Mouse (Mus musculus) thymus, postnatal 4 days (tissue): ENCODE results near the gene Usp53.
"Not testable (repeated sequence)": the region's sequence is repeated elsewhere in the genome, so short reads cannot be mapped to it uniquely, and the experiment has no call there.

Experiments
- DNase-seq: peaks from one replicate; pipeline ENCODE4 v3.0.0; 2021

The Usp53 gene

GRCm38 (mm10) chr3:122939215-122939614 is 45.1 kb downstream of the Usp53 start:
- DNase-seq: peak; percentile 51

- not testable (repeated sequence) for DNase-seq
Observed at GRCm38 (mm10) chr3:122937176-122937575, 47.1 kb downstream of the Usp53 start.

- no peak for DNase-seq
Observed at GRCm38 (mm10) chr3:122932466-122932865, 51.8 kb downstream of the Usp53 start.

- DNase-seq: no peak
Observed at GRCm38 (mm10) chr3:122929723-122930122, 54.6 kb downstream of the Usp53 start.

GRCm38 (mm10) chr3:122924009-122924914 is 60.0 kb downstream of the Usp53 start, which contains the start of gene 1810037I17Rik:
1810037I17Rik (plus strand) TSS chr3:122924203.
- peak; percentile 98 for DNase-seq

GRCm38 (mm10) chr3:122923147-122923546 is 61.2 kb downstream of the Usp53 start:
- DNase-seq: no peak

GRCm38 (mm10) chr3:122921676-122922527 is 62.4 kb downstream of the Usp53 start:
- no peak for DNase-seq

- DNase-seq: no peak
Observed at GRCm38 (mm10) chr3:122920572-122921435, 63.5 kb downstream of the Usp53 start.

GRCm38 (mm10) chr3:122919260-122919659 is 65.0 kb downstream of the Usp53 start, which contains the start of gene Gm10959:
Gm10959 (minus strand) TSS chr3:122919360.
- DNase-seq: no peak

GRCm38 (mm10) chr3:122918672-122919071 is 65.6 kb downstream of the Usp53 start:
- no peak for DNase-seq

- DNase-seq: no peak
Observed at GRCm38 (mm10) chr3:122916191-122916680, 68.1 kb downstream of the Usp53 start.

GRCm38 (mm10) chr3:122915493-122915892 is 68.8 kb downstream of the Usp53 start:
- DNase-seq: no peak

- no peak for DNase-seq
Observed at GRCm38 (mm10) chr3:122907841-122908240, 76.5 kb downstream of the Usp53 start.

GRCm38 (mm10) chr3:122903746-122904433 is 80.4 kb downstream of the Usp53 start:
- peak; percentile 38 for DNase-seq

- DNase-seq: no peak
Observed at GRCm38 (mm10) chr3:122898254-122898653, 86.1 kb downstream of the Usp53 start.

- no peak for DNase-seq
Observed at GRCm38 (mm10) chr3:122895189-122895731, 89.0 kb downstream of the Usp53 start.

GRCm38 (mm10) chr3:122894772-122895171 is 89.5 kb downstream of the Usp53 start, which contains the start of gene Fabp2:
Fabp2 (plus strand) TSS chr3:122895072.
- no peak for DNase-seq

GRCm38 (mm10) chr3:122888371-122888819 is 95.9 kb downstream of the Usp53 start:
- DNase-seq: no peak

GRCm38 (mm10) chr3:122887505-122888301 is 96.6 kb downstream of the Usp53 start:
- no peak for DNase-seq
